Mouse (Mus musculus) CH12.LX (cell line): ENCODE measurements around the gene Ost4. TPM values are rescaled to one million over a fixed set of nuclear protein-coding genes. Genes with fewer than 3 reads are reported as not detected.

ENCODE experiments used
- DNase-seq: peaks from one replicate; pipeline ENCODE4 v3.0.0-alpha.2; 2013; ENCODE audit errors: extremely low read depth
- H3K27ac ChIP-seq: 2 replicates; pipeline ENCODE4 v1.5.1; 2012; ENCODE audit warnings: low read depth, mild to moderate bottlenecking, control low read depth, moderate library complexity; ENCODE audit not compliant: insufficient read depth
- H3K27me3 ChIP-seq: replicated peaks from 2 replicates; pipeline ENCODE3; 2012; ENCODE audit warnings: inconsistent platforms
- H3K36me3 ChIP-seq, 2 experiments: replicated peaks in 1 of 2; 2 replicates each; pipeline versions ENCODE3 to v1.6.1; 2012; ENCODE audit warnings: inconsistent platforms in 1 of 2, low read length in 1 of 2, mild to moderate bottlenecking in 1 of 2, mixed read lengths in 1 of 2, moderate library complexity in 1 of 2; ENCODE audit not compliant: control insufficient read depth in 1 of 2, insufficient read depth in 1 of 2
- H3K4me1 ChIP-seq, 2 experiments: 2 replicates each; pipeline ENCODE4 v1.6.1; 2012; ENCODE audit warnings: inconsistent platforms in 1 of 2, moderate library complexity in 1 of 2; ENCODE audit not compliant: insufficient read depth in 2 of 2, control insufficient read depth in 1 of 2
- H3K4me2 ChIP-seq: 2 replicates; pipeline ENCODE4 v1.6.1; 2012; ENCODE audit warnings: low read depth, mild to moderate bottlenecking, control low read depth; ENCODE audit not compliant: poor library complexity, insufficient read depth, severe bottlenecking
- H3K4me3 ChIP-seq, 3 experiments: fragments of 150-350 bp in 1 of 3; sonication (generic) in 1 of 3; replicated peaks in 1 of 3; 2 replicates each; pipeline versions ENCODE3 to v1.5.1; 2011 to 2012; ENCODE audit warnings: low read depth in 2 of 3, low read length in 2 of 3, mild to moderate bottlenecking in 2 of 3, moderate library complexity in 2 of 3, control low read depth in 1 of 3, improper control_type of control experiment in 1 of 3, inconsistent platforms in 1 of 3, mixed read lengths in 1 of 3; ENCODE audit not compliant: poor library complexity in 1 of 3
- H3K79me2 ChIP-seq: replicated peaks from 2 replicates; pipeline ENCODE4 v1.6.1; 2012; ENCODE audit warnings: mild to moderate bottlenecking, moderate library complexity; ENCODE audit not compliant: control insufficient read depth, poor library complexity, insufficient read depth, severe bottlenecking; ENCODE audit errors: extremely low read depth
- H3K9ac ChIP-seq: 2 replicates; pipeline ENCODE4 v1.6.1; 2012; ENCODE audit warnings: low read depth, mild to moderate bottlenecking, control low read depth, moderate library complexity; ENCODE audit not compliant: insufficient read depth
- H3K9me3 ChIP-seq: replicated peaks from 2 replicates; pipeline ENCODE3; 2012; ENCODE audit warnings: low read length, inconsistent platforms, mixed read lengths
- BHLHE40 ChIP-seq: IDR thresholded peaks from 2 replicates; pipeline ENCODE4 v1.6.1; 2011; ENCODE audit warnings: mild to moderate bottlenecking, low read depth, low read length, improper control_type of control experiment
- CHD2 ChIP-seq: IDR thresholded peaks from 2 replicates; pipeline ENCODE4 v1.6.1; 2011; ENCODE audit warnings: low read length, improper control_type of control experiment
- CTCF ChIP-seq, 2 experiments: IDR thresholded peaks in 1 of 2; conservative IDR thresholded peaks in 1 of 2; 2 replicates each; pipeline ENCODE4 v1.5.1; 2011 to 2012; ENCODE audit warnings: low read depth in 2 of 2, low read length in 2 of 2, improper control_type of control experiment in 1 of 2, inconsistent platforms in 1 of 2, mild to moderate bottlenecking in 1 of 2, moderate library complexity in 1 of 2
- ELF1 ChIP-seq: IDR thresholded peaks from 2 replicates; pipeline ENCODE4 v1.6.1; 2014; ENCODE audit warnings: low read depth, mild to moderate bottlenecking, inconsistent platforms, low read length, improper control_type of control experiment
- ETS1 ChIP-seq: conservative IDR thresholded peaks from 2 replicates; pipeline ENCODE4 v1.6.1; 2012; ENCODE audit warnings: low read depth, mild to moderate bottlenecking, inconsistent platforms, low read length, improper control_type of control experiment, moderate library complexity
- HCFC1 ChIP-seq: IDR thresholded peaks from 2 replicates; pipeline ENCODE4 v1.6.1; 2012; ENCODE audit warnings: low read depth, mild to moderate bottlenecking, inconsistent platforms, low read length, improper control_type of control experiment
- IRF4 ChIP-seq: IDR thresholded peaks from 2 replicates; pipeline ENCODE4 v1.6.1; 2014; ENCODE audit warnings: low read depth, mild to moderate bottlenecking, inconsistent platforms, low read length, improper control_type of control experiment
- JUND ChIP-seq: conservative IDR thresholded peaks from 2 replicates; pipeline ENCODE4 v1.6.1; 2011; ENCODE audit warnings: low read depth, low read length, improper control_type of control experiment
- KAT2A ChIP-seq: IDR thresholded peaks from 2 replicates; pipeline ENCODE4 v1.6.1; 2012; ENCODE audit warnings: low read length, improper control_type of control experiment, inconsistent platforms; ENCODE audit not compliant: insufficient replicate concordance
- MAX ChIP-seq: IDR thresholded peaks from 2 replicates; pipeline ENCODE4 v1.6.1; 2011; ENCODE audit warnings: low read length, improper control_type of control experiment
- MAZ ChIP-seq: IDR thresholded peaks from 2 replicates; pipeline ENCODE4 v1.6.1; 2012; ENCODE audit warnings: low read depth, mild to moderate bottlenecking, inconsistent platforms, low read length, improper control_type of control experiment, moderate library complexity
- MEF2A ChIP-seq: IDR thresholded peaks from 2 replicates; pipeline ENCODE4 v1.6.1; 2014; ENCODE audit warnings: low read depth, mild to moderate bottlenecking, inconsistent platforms, low read length, improper control_type of control experiment, borderline replicate concordance
- MXI1 ChIP-seq: IDR thresholded peaks from 2 replicates; pipeline ENCODE4 v1.6.1; 2011; ENCODE audit warnings: mild to moderate bottlenecking, low read depth, low read length, improper control_type of control experiment
- MYC ChIP-seq: IDR thresholded peaks from 2 replicates; pipeline ENCODE4 v1.6.1; 2011; ENCODE audit warnings: low read depth, mild to moderate bottlenecking, improper control_type of control experiment, low read length
- NELFE ChIP-seq: IDR thresholded peaks from 2 replicates; pipeline ENCODE4 v1.6.1; 2011; ENCODE audit warnings: low read depth, low read length, improper control_type of control experiment
- NRF1 ChIP-seq: IDR thresholded peaks from 2 replicates; pipeline ENCODE4 v1.6.1; 2014; ENCODE audit warnings: low read depth, mild to moderate bottlenecking, inconsistent platforms, low read length, improper control_type of control experiment, moderate library complexity
- POLR2A ChIP-seq: IDR thresholded peaks from 2 replicates; pipeline ENCODE4 v1.6.1; 2011; ENCODE audit warnings: low read depth, mild to moderate bottlenecking, improper control_type of control experiment, low read length
- POLR2AphosphoS2 ChIP-seq: IDR thresholded peaks from 2 replicates; pipeline ENCODE4 v1.6.1; 2011; ENCODE audit warnings: low read depth, low read length, improper control_type of control experiment
- SIN3A ChIP-seq: IDR thresholded peaks from 2 replicates; pipeline ENCODE4 v1.6.1; 2012; ENCODE audit warnings: low read length, improper control_type of control experiment, inconsistent platforms
- TBP ChIP-seq: conservative IDR thresholded peaks from 2 replicates; pipeline ENCODE4 v1.6.1; 2011; ENCODE audit warnings: low read depth, low read length, improper control_type of control experiment
- TCF12 ChIP-seq: IDR thresholded peaks from 2 replicates; pipeline ENCODE4 v1.6.1; 2014; ENCODE audit warnings: low read depth, mild to moderate bottlenecking, inconsistent platforms, low read length, improper control_type of control experiment
- UBTF ChIP-seq: IDR thresholded peaks from 2 replicates; pipeline ENCODE4 v1.6.1; 2012; ENCODE audit warnings: low read depth, mild to moderate bottlenecking, inconsistent platforms, low read length, improper control_type of control experiment, moderate library complexity
- USF1 ChIP-seq: IDR thresholded peaks from 2 replicates; pipeline ENCODE4 v1.6.1; 2014; ENCODE audit warnings: low read depth, mild to moderate bottlenecking, inconsistent platforms, low read length, improper control_type of control experiment
- USF2 ChIP-seq: conservative IDR thresholded peaks from 2 replicates; pipeline ENCODE4 v1.6.1; 2011; ENCODE audit warnings: low read depth, low read length, improper control_type of control experiment
- ZKSCAN1 ChIP-seq: IDR thresholded peaks from 2 replicates; pipeline ENCODE4 v1.6.1; 2012; ENCODE audit warnings: low read depth, inconsistent platforms, low read length, improper control_type of control experiment, borderline replicate concordance
- dilution Hi-C: fragments of 300-500 bp; cut with MboI; formaldehyde crosslinking; loops from 2 replicates; pipeline ENCODE4 v1.14.3; 2020; ENCODE audit warnings: low sequenced_read_pairs; ENCODE audit not compliant: extremely low pct_unique_long_range_greater_than_20kb, extremely low pct_ligation_motif_present
- in situ Hi-C: fragments of 300-500 bp; cut with MboI; formaldehyde crosslinking; loops from 3 replicates; pipeline ENCODE4 v1.14.3; 2019; ENCODE audit warnings: low sequenced_read_pairs, low pct_ligation_motif_present, low pct_unique_long_range_greater_than_20kb, mixed read lengths
- polyA plus RNA-seq: library from polyadenylated mRNA; unstranded; fragments of >175 nt; gene quantifications from 2 replicates; pipeline ENCODE4 v1.2.1, GENCODE M21; 2012; ENCODE audit warnings: low read depth; ENCODE audit not compliant: insufficient read length
- total RNA-seq, 2 experiments: library from RNA; depleted of rRNA; stranded (reverse); fragments of 300-350 nt in 1 of 2; fragments of >200 nt in 1 of 2; gene quantifications; 2 replicates each; pipeline ENCODE4 v1.2.3; 2012 to 2014

The Ost4 gene
- total and polyA plus RNA-seq, 3 experiments, result 181 to 330 (median 263) TPM

GRCm38 (mm10) chr5:30950451-30950850 lies 42.9 kb upstream of the Ost4 start:
- Histone ChIP-seq H3K36me3 (peaks cover 31 to 39% of the 10 kb centered on the region in 2 experiments), H3K79me2 (no peaks in the 10 kb centered on the region)
- dilution Hi-C loops, result no loop called here

GRCm38 (mm10) chr5:30949654-30950326 lies 42.2 kb upstream of the Ost4 start:
- peak; percentile 87 for DNase-seq
- Histone ChIP-seq H3K79me2 (no peaks in the 10 kb centered on the region), H3K36me3 (peaks cover 24 to 33% of the 10 kb centered on the region in 2 experiments), H3K27me3 (peaks cover 10% of the 10 kb centered on the region), H3K9ac (peak overlapping the region; percentile 23; the same call in 1 of the 2 replicates), H3K27ac (no peak overlapping the region), H3K4me1 (peaks cover 2 to 24% of the 10 kb centered on the region in 2 experiments; a peak in 3 of 4 replicates), H3K4me3 (peak overlapping the region; percentile 64 to 75 (median 71)), H3K4me2 (peak overlapping the region; percentile 52), H3K9me3 (no peaks in the 10 kb centered on the region)
- dilution Hi-C loops, result no loop called here
- TF ChIP-seq POLR2A, result peak; percentile 72
- no peak; the same call in 1 of the 2 replicates for TF ChIP-seq MXI1
- peak; percentile 24; the same call in 1 of the 2 replicates for TF ChIP-seq BHLHE40
- TF ChIP-seq IRF4, result no peak; the same call in 1 of the 2 replicates
- TF ChIP-seq NRF1, result peak; percentile 35; the same call in 1 of the 2 replicates
- TF ChIP-seq HCFC1, result peak; percentile 48
- no peak for TF ChIP-seq ETS1
- TF ChIP-seq SIN3A, result peak; percentile 48; the same call in 1 of the 2 replicates
- TF ChIP-seq USF1, result no peak
- TF ChIP-seq ELF1, result peak; percentile 66
- TF ChIP-seq NELFE, result peak; percentile 51; the same call in 1 of the 2 replicates
- TF ChIP-seq TCF12, result peak; percentile 40; the same call in 1 of the 2 replicates
- 0 out of 2 replicates have a peak, but pooled peaks have one; percentile 36 for TF ChIP-seq KAT2A
- TF ChIP-seq MAZ, result no peak
- TF ChIP-seq MAX, result peak; percentile 30; the same call in 1 of the 2 replicates
- peak; percentile 16; the same call in 1 of the 2 replicates for TF ChIP-seq CHD2
- TF ChIP-seq MYC, result no peak
- 0 out of 2 replicates have a peak, but pooled peaks have one; percentile 33 for TF ChIP-seq MEF2A
- TF ChIP-seq JUND, result no peak
- TF ChIP-seq, all 38 proteins: peak for 12
- in situ Hi-C loops, result no loop called here

More at GRCm38 (mm10) chr5:30950451-30950850, 42.9 kb upstream of the Ost4 start:
- Histone ChIP-seq H3K9ac (peak overlapping the region; percentile 15; the same call in 1 of the 2 replicates), H3K4me2 (peak overlapping the region; percentile 52), H3K4me1 (peaks cover 2 to 24% of the 10 kb centered on the region in 2 experiments; a peak in 3 of 4 replicates), H3K4me3 (peak overlapping the region; percentile 64 to 75 (median 71)), H3K9me3 (no peaks in the 10 kb centered on the region), H3K27me3 (peaks cover 10% of the 10 kb centered on the region), H3K27ac (no peak overlapping the region)
- in situ Hi-C loops, result no loop called here
- DNase-seq, result no peak
- no peak for TF ChIP-seq IRF4
- TF ChIP-seq HCFC1, result no peak
- TF ChIP-seq POLR2AphosphoS2, result no peak; the same call in 1 of the 2 replicates
- no peak for TF ChIP-seq MEF2A
- TF ChIP-seq USF2, result no peak
- no peak for TF ChIP-seq MYC
- no peak for TF ChIP-seq ZKSCAN1
- no peak for TF ChIP-seq UBTF
- no peak for TF ChIP-seq NRF1
- TF ChIP-seq TCF12, result no peak
- no peak for TF ChIP-seq TBP
- no peak for TF ChIP-seq CTCF (conservative IDR thresholded peaks at IDR 0.05 in 1 of 2, IDR thresholded peaks at IDR 0.05 in 1 of 2; ENCODE audit: low read depth in 2 of 2, low read length in 2 of 2)
- no peak for TF ChIP-seq POLR2A
